16 mouse cellular contexts compared by ENCODE assay signal in genomic region chr4:55707916-55708315, GRCm38 (mm10).
DNase-seq lines count a peak whose midpoint lies in the region; ATAC-seq lines count a peak whose summit lies in the region.
"Had no signal": no experiment of that assay in that cellular context is flagged by ENCODE, and none has a peak within 500 bp of the region (broad histone marks: within the 10 kb centered on the region; RNA-seq: fewer than 3 reads in every experiment).

No protein-coding gene starts in this region.

- H3K27ac ChIP-seq in heart, embryonic 12.5 days (ENCODE audit: poor library complexity, severe bottlenecking) = no peak overlapping the region
- H3K27ac ChIP-seq: hindbrain, embryonic 10.5 days; lung, embryonic 15.5 days; neural tube, embryonic 12.5 days had no signal

- H3K4me2 ChIP-seq in heart, embryonic 12.5 days = no peak overlapping the region
- H3K4me2 ChIP-seq: heart, embryonic 11.5 days; liver, embryonic 11.5 days; lung, embryonic 15.5 days; neural tube, embryonic 12.5 days had no signal

- no peak for ATAC-seq in heart, embryonic 12.5 days (ENCODE audit: insufficient number of reproducible peaks, low FRiP score)
- ATAC-seq: midbrain, embryonic 16.5 days had no signal

- 71% methylated on average over 10 of the region's 10 CpGs for WGBS in heart, embryonic 12.5 days

- H3K27me3 ChIP-seq in heart, embryonic 12.5 days (replicated peaks) = 0 out of 2 replicates have a peak, but pooled peaks cover 3% of the 10 kb centered on the region
- H3K27me3 ChIP-seq: neural tube, embryonic 12.5 days had no signal

- peaks cover 11% of the 10 kb centered on the region; the same call in 1 of the 2 replicates for H3K4me1 ChIP-seq in heart, embryonic 12.5 days (replicated peaks)

- peak; percentile 83 for DNase-seq in heart, adult 11 months
- DNase-seq in 3134 (ENCODE audit: extremely low read depth, insufficient read length, low spot score) = peak; percentile 73
- DNase-seq in brain, adult 2 months (ENCODE audit: low read depth, low spot score) = peak; percentile 64
- peak; percentile 13 to 67 for DNase-seq in left cerebral cortex, adult 9 months (ENCODE audit: low spot score in 2 of 2)
- DNase-seq in thymus, postnatal 4 days = no peak
- DNase-seq in urinary bladder, adult 2 months (ENCODE audit: low spot score) = no peak
- no peak for DNase-seq in cerebellum, adult 11-12 months
- DNase-seq: cerebellum, adult 9-10 months; thymus, adult 2 months had no signal

- H3K4me3 ChIP-seq in heart, embryonic 12.5 days = no peak overlapping the region
- H3K4me3 ChIP-seq: hindbrain, embryonic 10.5 days; lung, embryonic 15.5 days; neural tube, embryonic 12.5 days had no signal

- H3K9ac ChIP-seq in heart, embryonic 12.5 days = no peak overlapping the region
- H3K9ac ChIP-seq: lung, embryonic 15.5 days; neural tube, embryonic 12.5 days had no signal

- H3K36me3 ChIP-seq in heart, embryonic 12.5 days = no peaks in the 10 kb centered on the region
- H3K36me3 ChIP-seq: hindbrain, embryonic 10.5 days; lung, embryonic 15.5 days; neural tube, embryonic 12.5 days had no signal

- H3K9me3 ChIP-seq in heart, embryonic 12.5 days (replicated peaks) = no peaks in the 10 kb centered on the region
- H3K9me3 ChIP-seq: hindbrain, embryonic 10.5 days; lung, embryonic 15.5 days; neural tube, embryonic 12.5 days had no signal

Comparison
In these comparisons a context has a peak if more than half of its experiments do, and no peak if none do; other contexts are left out.
1. DNase-seq: peak in heart, adult 11 months (single experiment), 3134 (single experiment), brain, adult 2 months (single experiment) and left cerebral cortex, adult 9 months (2 of 2); none in thymus, postnatal 4 days (single experiment), urinary bladder, adult 2 months (single experiment) and cerebellum, adult 11-12 months (single experiment).